Mouse (Mus musculus) left cerebral cortex, postnatal 25 days (tissue): ENCODE measurements around the gene Ppp3ca. TPM values are rescaled to one million over a fixed set of nuclear protein-coding genes. Genes with fewer than 3 reads are reported as not detected.
A peak's percentile ranks its signal among the peaks of the same experiment; 100 is the strongest.

Experiments
- DNase-seq, 2 experiments: peaks; one replicate each; pipeline ENCODE4 v3.0.0; 2022; ENCODE audit warnings: low spot score in 2 of 2, mixed read lengths in 1 of 2
- intact Hi-C: fragments of 180-260 bp; cut with DNase I; formaldehyde crosslinking; loops from one replicate; pipeline ENCODE4 v1.15.1; 2025
- total RNA-seq, 2 experiments: library from RNA; stranded (reverse); gene quantifications; 2 replicates each; pipeline ENCODE4 v1.2.3; 2021

The Ppp3ca gene
- total RNA-seq, 2 experiments from 2014 or later: 857 to 891 TPM

- intact Hi-C loops: no loop called here
- no peak for DNase-seq
Observed at GRCm38 (mm10) chr3:136752126-136752716, 82.3 kb downstream of the Ppp3ca start.

DNA sequence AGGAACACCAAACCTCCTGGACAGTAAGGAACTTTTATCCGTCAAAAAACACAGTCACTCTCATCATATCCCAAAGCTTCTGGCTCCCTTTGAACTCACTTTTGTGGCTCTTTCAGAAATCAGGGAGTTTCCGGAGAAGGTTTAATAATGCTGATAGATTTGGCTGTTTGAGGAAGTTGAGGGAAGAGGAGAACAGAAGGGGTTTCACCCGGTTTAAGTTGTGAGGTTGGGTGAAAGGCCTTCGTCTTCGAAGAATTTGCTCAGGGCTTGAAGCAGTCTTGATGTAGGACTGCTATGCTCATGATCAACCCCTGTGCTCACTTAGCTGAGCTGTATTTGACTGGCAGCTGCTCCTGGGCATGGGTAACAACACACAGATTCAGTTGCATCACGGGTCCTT lies 86.2 kb downstream of the Ppp3ca start:
- DNase-seq: no peak
- intact Hi-C loops: no loop called here

DNA sequence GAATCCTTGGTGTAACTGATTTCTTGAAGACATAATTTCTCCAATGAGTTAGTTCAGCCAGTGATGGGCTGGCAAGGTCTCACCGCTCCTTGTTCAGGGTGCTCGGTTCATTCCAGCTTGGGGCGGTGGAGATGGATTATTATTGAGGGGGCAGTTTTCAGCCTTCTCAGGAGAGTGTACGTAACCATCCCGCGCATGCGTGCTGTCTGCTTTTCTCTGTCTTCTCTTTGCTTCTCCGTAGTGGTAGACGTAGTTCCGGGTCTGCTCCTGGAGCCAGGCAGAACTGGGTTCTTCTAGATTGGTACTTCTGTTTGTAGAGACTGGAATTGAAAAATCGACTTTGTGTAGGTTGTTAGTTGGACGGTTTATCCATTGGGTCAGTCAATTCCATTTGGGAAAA lies 89.5 kb downstream of the Ppp3ca start:
- intact Hi-C loops: no loop called here
- no peak for DNase-seq

DNA sequence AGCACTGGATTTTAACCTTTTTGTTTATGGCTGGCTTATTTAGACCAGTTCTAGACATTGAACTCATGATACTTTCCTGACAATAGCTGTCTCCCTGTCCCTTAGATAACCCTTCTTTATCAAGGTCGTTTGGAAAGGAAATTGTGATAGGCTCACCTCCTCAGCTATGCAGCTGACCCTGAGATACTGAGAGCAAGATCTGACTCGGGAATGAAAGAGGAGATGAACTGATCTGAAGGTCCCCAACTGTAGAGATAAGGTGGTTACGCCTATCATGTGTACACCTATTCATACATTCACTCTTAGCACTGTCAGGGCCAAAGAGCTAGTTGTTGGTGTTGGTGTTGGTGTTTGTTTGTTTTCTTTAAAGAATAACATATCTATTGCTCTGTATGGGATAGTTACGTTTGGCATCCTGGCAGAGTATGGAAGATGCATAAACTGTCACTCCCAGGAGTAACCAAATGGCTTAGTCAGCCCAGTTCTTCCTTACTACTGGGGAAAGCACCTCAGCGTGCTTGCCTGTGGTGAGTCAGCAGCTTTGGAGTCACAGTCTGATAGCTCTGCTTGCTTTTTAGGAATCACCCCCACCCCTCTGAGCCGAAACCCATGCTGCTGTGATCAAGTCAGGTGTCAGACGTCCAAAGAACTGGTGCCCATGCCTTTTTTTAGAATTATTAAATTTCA lies 91.5 kb downstream of the Ppp3ca start:
- peak in 1 of 2 experiments; percentile 47 for DNase-seq
- intact Hi-C loops: no loop called here

GRCm38 (mm10) chr3:136761979-136762341 lies 92.0 kb downstream of the Ppp3ca start:
- DNase-seq: no peak
- intact Hi-C loops: no loop called here

DNA sequence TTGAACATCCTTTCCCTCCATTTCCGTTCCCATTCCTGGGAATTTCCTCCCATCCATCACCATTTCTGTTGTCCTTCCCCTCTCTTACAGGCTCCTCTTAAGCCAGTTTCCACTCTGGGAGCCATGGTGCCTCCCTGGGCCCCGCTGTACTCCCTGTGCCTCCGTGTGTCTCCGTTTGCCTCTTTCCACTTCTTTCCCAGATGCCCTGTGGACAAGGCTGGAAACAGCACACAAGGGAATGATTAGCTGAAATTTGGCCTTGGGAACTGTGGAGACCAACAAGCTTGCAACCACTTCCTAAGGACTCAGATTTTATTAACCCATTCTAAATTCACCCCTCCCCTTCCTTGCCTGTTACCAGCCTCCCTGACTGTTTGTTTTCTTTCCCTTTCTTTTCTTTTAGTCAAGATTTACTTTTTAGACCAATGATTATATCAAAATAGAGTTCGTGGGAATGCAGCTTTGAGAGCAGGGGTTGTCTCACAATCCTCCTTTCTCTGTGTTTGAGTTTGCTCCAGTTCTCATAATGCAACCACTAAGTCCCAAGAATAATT lies 93.9 kb downstream of the Ppp3ca start:
- DNase-seq: no peak
- intact Hi-C loops: no loop called here

GRCm38 (mm10) chr3:136765569-136765968 lies 95.6 kb downstream of the Ppp3ca start:
- intact Hi-C loops: no loop called here
- no peak for DNase-seq

GRCm38 (mm10) chr3:136768775-136769485 lies 99.0 kb downstream of the Ppp3ca start:
- no peak for DNase-seq
- intact Hi-C loops: no loop called here

GRCm38 (mm10) chr3:136769486-136769882 lies 99.6 kb downstream of the Ppp3ca start:
- no peak for DNase-seq
- intact Hi-C loops: no loop called here

DNA sequence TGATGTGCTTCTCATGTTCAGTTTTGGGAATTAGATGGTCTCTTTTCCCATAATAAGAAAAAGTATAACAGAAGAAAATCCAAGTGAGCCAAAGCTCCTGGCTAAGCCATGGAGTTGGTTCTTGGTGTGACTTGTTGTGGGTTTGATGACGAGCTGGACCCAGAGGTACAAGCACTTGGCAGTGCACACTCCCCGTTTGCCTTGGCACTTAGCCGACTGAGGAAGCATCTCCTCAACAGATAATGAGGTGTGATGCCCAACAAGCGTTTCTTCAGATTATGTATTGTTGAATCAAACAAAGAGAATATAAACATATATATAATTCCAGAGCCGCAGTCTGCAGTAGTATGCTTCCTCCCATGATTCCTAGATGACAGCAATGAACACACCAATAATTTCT lies 101.8 kb downstream of the Ppp3ca start:
- no peak for DNase-seq
- intact Hi-C loops: no loop called here

DNA sequence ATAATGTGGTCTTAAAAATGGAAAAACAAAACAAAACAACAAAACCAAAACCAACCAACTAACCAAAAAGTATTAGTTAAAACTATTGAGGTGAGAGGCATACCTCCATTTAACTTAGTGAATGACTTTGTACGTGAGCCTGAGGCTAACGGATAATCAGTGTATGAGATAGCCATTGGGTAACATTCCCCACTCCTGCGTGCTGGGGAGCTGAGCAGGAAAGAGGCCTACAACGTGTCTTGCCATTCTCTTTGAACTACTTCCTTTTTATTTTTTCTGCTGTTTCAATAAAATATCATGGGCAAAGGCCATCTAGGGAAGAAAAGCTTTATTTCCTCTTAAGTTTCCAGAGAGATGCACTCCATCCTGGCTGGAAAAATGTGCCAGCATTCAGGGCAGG lies 103.3 kb downstream of the Ppp3ca start:
- intact Hi-C loops: no loop called here
- no peak for DNase-seq

- no peak for DNase-seq
- intact Hi-C loops: no loop called here
Observed at GRCm38 (mm10) chr3:136774196-136774595, 104.3 kb downstream of the Ppp3ca start.

DNA sequence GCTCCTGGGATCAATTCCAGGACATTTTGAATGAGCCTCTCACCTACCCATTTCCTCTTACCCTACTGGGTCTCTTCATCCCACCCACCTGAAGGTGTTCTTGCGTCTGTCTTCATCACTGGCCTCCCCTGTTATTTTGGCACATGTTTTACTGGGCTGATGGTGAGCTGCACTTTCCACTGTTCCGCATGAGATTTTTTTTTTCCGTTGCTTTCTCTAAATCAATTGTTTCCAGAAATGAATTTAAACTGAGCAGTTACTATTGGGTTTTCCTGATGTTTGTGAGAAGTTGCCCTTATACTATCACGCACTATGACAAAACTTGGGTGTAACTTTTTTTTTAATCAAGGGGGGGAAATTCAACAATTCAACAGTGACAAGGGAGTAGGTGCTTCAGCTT lies 106.6 kb downstream of the Ppp3ca start:
- DNase-seq: no peak
- intact Hi-C loops: no loop called here

DNA sequence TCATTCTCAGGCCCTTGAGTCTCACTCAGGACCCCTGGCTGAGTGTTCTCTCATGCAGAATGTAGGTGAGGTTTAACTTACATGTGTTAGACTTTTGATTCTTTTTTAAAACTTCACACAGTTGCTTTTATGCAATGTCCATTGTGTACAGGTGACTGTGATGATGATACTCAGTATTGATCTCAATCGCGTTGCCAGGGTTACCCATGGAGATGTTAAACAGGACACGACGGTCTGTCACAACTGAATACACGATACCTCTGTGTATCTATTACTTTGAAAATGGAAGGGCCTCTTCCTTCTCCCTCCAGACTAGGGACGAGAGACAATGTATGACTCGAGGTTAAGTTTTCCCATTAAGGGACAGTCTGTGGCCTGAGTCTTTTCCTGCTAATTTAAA lies 107.5 kb downstream of the Ppp3ca start:
- intact Hi-C loops: no loop called here
- DNase-seq: no peak

- no peak for DNase-seq
- intact Hi-C loops: no loop called here
Observed at GRCm38 (mm10) chr3:136777787-136778216, 107.9 kb downstream of the Ppp3ca start.

GRCm38 (mm10) chr3:136780321-136780720 lies 110.4 kb downstream of the Ppp3ca start:
- intact Hi-C loops: no loop called here
- DNase-seq: no peak

- intact Hi-C loops: no loop called here
Observed at GRCm38 (mm10) chr3:136782058-136782457, 112.1 kb downstream of the Ppp3ca start.

DNA sequence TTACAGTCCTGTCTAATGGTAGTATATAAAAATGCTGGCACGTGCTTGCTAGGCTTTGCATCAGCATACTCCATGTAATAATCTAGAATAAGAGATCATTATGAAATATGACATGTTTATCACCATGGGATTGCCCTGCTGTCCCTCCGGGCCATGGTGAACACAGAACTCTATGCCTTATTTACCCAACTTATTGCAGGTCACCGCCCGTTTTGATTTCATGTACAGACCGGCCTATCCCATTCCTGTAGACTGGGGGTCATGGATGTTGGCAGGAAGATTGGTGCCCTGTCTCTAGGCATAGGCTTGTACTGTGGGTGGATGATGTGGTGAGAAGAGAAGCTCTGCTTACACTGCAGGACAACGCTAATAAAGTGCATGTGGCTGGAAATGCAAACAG lies 115.8 kb downstream of the Ppp3ca start:
- DNase-seq: no peak
- intact Hi-C loops: no loop called here

More at GRCm38 (mm10) chr3:136782058-136782457, 112.1 kb downstream of the Ppp3ca start:
- no peak for DNase-seq

- DNase-seq: no peak
- intact Hi-C loops: no loop called here
Observed at GRCm38 (mm10) chr3:136790261-136790871, 120.4 kb downstream of the Ppp3ca start.

DNA sequence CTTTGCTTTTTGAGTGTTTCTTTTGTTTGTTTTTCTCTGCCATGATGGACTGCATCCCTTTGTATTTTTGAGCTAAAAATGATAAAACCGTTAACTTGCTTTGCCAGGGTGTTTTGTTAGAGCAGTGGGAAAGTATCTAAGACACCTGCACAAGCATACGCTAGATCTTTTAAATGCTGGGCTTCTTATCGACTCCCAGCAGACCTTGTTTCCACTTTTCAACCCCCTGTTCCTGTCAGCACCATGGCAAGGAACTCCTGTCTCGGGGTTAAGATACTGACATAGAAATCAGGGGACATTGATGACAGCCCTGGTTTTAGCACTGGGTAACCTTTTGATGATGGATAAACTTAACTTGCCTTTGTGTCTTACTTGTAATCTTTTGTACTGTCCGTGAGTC lies 121.5 kb downstream of the Ppp3ca start:
- DNase-seq: no peak
- intact Hi-C loops: no loop called here
